Mouse (Mus musculus): ENCODE results near the gene Relb. TPM values are rescaled to one million over a fixed set of nuclear protein-coding genes. Genes with fewer than 3 reads are reported as not detected.
A peak's percentile ranks its signal among the peaks of the same experiment; 100 is the strongest.

Gene Relb
- polyA plus RNA-seq, 1 experiment from 2014 or later, result 3.5 TPM

GRCm38 (mm10) chr7:19600562-19600961 lies 28.7 kb downstream of the Relb start:
- no peaks in the 10 kb centered on the region for H3K27me3 ChIP-seq (replicated peaks; ENCODE audit: low read depth, poor library complexity, severe bottlenecking)
- H3K9me3 ChIP-seq, result no peaks in the 10 kb centered on the region
- no peak overlapping the region for H3K27ac ChIP-seq (replicated peaks)
- peaks cover 67% of the 10 kb centered on the region for H3K36me3 ChIP-seq (replicated peaks)
- H3K4me1 ChIP-seq, result peaks cover 24% of the 10 kb centered on the region
- WGBS, result 69% methylated on average over 5 of the region's 5 CpGs
- H3K4me3 ChIP-seq, result no peak overlapping the region
- no peak for DNase-seq (ENCODE audit: low spot score)

DNA sequence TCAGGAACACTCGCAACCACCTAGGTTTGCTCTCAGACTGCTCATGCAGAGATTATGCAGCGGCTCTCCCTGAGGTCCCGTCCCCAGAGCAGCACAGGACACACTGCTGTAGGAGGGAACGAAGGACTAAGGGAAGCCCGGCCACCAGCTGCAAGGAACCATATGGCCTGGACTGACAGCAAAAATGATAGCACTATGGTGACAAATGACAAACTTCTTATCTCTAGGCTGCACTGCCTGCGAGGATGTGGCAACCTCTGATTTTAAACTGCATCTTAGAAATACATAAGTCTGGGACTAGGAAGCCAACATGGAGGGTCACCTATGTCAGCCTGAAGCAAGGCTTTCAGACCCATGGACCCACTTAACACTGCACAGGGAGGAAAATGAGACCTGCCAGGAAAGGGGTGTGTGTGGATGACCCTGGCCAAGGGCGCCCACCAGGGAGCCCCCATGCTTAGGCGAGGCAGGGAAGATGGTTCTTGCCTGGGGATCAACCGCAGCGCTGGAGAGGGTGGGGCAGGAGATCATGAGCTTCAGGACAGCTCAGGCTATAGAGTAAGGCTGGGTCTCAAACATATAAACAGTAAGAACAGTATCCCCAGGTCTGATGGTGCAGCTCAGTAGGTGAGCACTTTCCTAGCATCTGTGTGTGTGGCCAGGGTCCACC lies 36.0 kb downstream of the Relb start:
- H3K4me1 ChIP-seq, result no peaks in the 10 kb centered on the region
- H3K36me3 ChIP-seq (replicated peaks), result peaks cover 95% of the 10 kb centered on the region
- WGBS, result 90% methylated on average over 10 of the region's 10 CpGs
- no peaks in the 10 kb centered on the region for H3K27me3 ChIP-seq (replicated peaks; ENCODE audit: low read depth, poor library complexity, severe bottlenecking)
- no peaks in the 10 kb centered on the region for H3K9me3 ChIP-seq
- no peak overlapping the region for H3K27ac ChIP-seq (replicated peaks)
- no peak overlapping the region for H3K4me3 ChIP-seq
- DNase-seq (ENCODE audit: low spot score), result no peak

GRCm38 (mm10) chr7:19589917-19590316 lies 39.3 kb downstream of the Relb start:
- H3K9me3 ChIP-seq, result no peaks in the 10 kb centered on the region
- no peaks in the 10 kb centered on the region for H3K27me3 ChIP-seq (replicated peaks; ENCODE audit: low read depth, poor library complexity, severe bottlenecking)
- peaks cover 100% of the 10 kb centered on the region for H3K36me3 ChIP-seq (replicated peaks)
- H3K27ac ChIP-seq (replicated peaks), result no peak overlapping the region
- WGBS, result 69% methylated on average over 3 of the region's 3 CpGs
- H3K4me3 ChIP-seq, result no peak overlapping the region
- peak; percentile 66 for DNase-seq (ENCODE audit: low spot score)
- H3K4me1 ChIP-seq, result no peaks in the 10 kb centered on the region

GRCm38 (mm10) chr7:19589207-19589606 lies 40.0 kb downstream of the Relb start:
- peaks cover 100% of the 10 kb centered on the region for H3K36me3 ChIP-seq (replicated peaks)
- DNase-seq (ENCODE audit: low spot score), result peak; percentile 65
- WGBS, result 59% methylated on average over 3 of the region's 3 CpGs
- no peaks in the 10 kb centered on the region for H3K9me3 ChIP-seq
- H3K27ac ChIP-seq (replicated peaks), result no peak overlapping the region
- no peak overlapping the region for H3K4me3 ChIP-seq
- H3K27me3 ChIP-seq (replicated peaks; ENCODE audit: low read depth, poor library complexity, severe bottlenecking), result no peaks in the 10 kb centered on the region
- no peaks in the 10 kb centered on the region for H3K4me1 ChIP-seq

- Histone ChIP-seq H3K27ac (replicated peaks) (no peak overlapping the region), H3K4me3 (no peak overlapping the region), H3K36me3 (replicated peaks) (peaks cover 100% of the 10 kb centered on the region), H3K9me3 (no peaks in the 10 kb centered on the region), H3K4me1 (no peaks in the 10 kb centered on the region), H3K27me3 (replicated peaks; ENCODE audit: low read depth, poor library complexity, severe bottlenecking) (no peaks in the 10 kb centered on the region)
- 75% methylated on average over 46 of the region's 46 CpGs for WGBS
- DNase-seq (ENCODE audit: low spot score), result no peak
Measured at GRCm38 (mm10) chr7:19586269-19586668, 43.0 kb downstream of the Relb start.

DNA sequence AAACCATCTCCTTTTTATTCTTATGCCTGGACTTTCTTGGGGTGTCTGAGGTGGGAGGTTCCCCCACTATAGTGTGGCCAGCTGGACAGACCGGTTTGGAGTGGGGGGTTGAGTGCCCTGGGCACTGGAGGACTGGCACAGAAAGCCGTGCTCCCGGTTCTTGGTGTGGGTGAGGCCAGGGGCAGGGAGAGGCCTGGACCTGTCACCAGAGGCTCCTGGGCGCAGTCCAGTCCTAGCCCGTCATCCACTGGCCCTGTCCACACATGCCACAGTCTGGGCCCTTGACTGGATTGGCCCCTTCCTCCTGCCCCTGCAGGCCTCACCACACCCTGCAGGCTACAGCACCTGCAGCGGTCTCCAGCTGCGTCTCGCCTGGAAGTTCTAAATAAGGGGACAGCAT lies 48.6 kb downstream of the Relb start:
- H3K4me3 ChIP-seq, result no peak overlapping the region
- H3K36me3 ChIP-seq (replicated peaks), result peaks cover 63% of the 10 kb centered on the region
- H3K27ac ChIP-seq (replicated peaks), result no peak overlapping the region
- DNase-seq (ENCODE audit: low spot score), result no peak
- H3K4me1 ChIP-seq, result peaks cover 25% of the 10 kb centered on the region
- peaks cover 51% of the 10 kb centered on the region for H3K27me3 ChIP-seq (replicated peaks; ENCODE audit: low read depth, poor library complexity, severe bottlenecking)
- 87% methylated on average over 8 of the region's 8 CpGs for WGBS
- no peaks in the 10 kb centered on the region for H3K9me3 ChIP-seq

DNA sequence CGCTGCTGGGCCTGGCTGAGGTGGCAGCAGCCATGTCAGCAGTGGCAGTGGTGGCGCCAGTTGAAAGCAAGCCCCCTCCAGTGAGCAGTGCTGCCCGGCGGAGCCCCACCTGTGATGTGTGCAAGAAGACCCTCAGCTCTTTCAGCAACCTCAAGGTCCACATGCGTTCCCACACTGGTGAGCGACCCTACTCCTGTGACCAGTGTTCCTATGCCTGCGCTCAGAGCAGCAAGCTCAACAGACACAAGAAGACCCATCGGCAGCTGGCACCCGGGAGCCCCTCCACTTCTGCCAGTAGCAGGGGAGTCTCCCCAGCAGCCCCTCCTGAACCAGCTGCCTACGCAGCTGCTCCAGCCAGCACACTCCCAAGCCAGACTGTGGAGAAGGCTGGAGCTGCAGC lies 49.5 kb downstream of the Relb start:
- WGBS, result 84% methylated on average over 10 of the region's 10 CpGs
- Histone ChIP-seq H3K27ac (replicated peaks) (no peak overlapping the region), H3K4me3 (no peak overlapping the region), H3K4me1 (peaks cover 25% of the 10 kb centered on the region), H3K36me3 (replicated peaks) (peaks cover 54% of the 10 kb centered on the region), H3K27me3 (replicated peaks; ENCODE audit: low read depth, poor library complexity, severe bottlenecking) (peaks cover 60% of the 10 kb centered on the region), H3K9me3 (no peaks in the 10 kb centered on the region)
- DNase-seq (ENCODE audit: low spot score), result no peak

DNA sequence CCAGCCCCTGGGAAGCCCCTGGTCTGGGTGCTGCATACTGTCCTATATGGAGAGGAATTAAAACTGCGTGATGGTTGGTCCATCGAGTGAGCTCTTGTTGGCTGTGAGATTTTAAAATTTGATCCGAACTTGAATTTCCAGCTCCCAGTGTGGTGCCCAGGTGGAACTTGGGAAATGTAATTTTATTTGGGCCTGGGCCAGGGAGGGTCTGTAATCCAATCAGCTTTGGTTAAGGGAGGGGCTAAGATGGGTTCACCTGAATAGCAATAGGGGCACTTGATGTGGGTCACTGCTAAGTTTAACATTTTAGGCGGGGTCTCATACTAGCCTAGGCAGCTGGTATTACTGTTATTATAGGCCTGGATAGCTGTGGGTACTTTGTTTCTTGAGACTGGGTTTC lies 50.8 kb downstream of the Relb start:
- no peak overlapping the region for H3K27ac ChIP-seq (replicated peaks)
- H3K4me1 ChIP-seq, result peaks cover 33% of the 10 kb centered on the region
- H3K4me3 ChIP-seq, result no peak overlapping the region
- DNase-seq (ENCODE audit: low spot score), result no peak
- no peaks in the 10 kb centered on the region for H3K9me3 ChIP-seq
- 59% methylated on average over 4 of the region's 4 CpGs for WGBS
- peaks cover 41% of the 10 kb centered on the region for H3K36me3 ChIP-seq (replicated peaks)
- H3K27me3 ChIP-seq (replicated peaks; ENCODE audit: low read depth, poor library complexity, severe bottlenecking), result peaks cover 68% of the 10 kb centered on the region

DNA sequence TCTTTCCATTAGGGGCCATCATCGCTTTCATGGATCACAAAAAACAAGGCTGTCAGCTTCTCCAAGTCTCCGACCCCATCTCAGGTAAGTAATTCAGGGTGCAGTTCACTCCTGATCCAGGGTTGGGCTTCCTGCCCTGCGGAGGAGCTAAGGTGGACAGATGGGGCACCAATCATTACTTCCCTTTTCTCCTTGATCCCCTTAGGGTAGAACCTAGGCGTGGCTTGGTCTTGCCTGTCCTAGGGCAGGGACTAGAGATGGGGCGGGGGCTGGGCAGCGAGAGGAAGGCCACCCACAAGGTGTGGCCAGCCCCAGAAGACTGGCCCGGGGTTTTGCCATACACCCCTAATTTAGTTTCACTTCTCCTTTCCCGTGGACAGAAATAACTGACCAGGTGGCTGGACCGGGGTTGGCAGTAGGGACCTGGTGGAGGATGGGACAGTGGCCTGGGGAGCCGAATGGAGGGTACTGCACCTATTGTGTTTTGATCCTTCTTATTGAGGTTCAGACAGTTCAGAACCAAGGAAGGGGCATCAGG lies 51.3 kb downstream of the Relb start:
- H3K27ac ChIP-seq (replicated peaks), result no peak overlapping the region; the same call in 1 of the 2 replicates
- no peaks in the 10 kb centered on the region for H3K9me3 ChIP-seq
- peaks cover 68% of the 10 kb centered on the region for H3K27me3 ChIP-seq (replicated peaks; ENCODE audit: low read depth, poor library complexity, severe bottlenecking)
- 18% methylated on average over 10 of the region's 10 CpGs for whole genome bisulfite sequencing
- no peak for DNase-seq (ENCODE audit: low spot score)
- peaks cover 36% of the 10 kb centered on the region for H3K36me3 ChIP-seq (replicated peaks)
- H3K4me3 ChIP-seq, result peak overlapping the region; percentile 57
- peaks cover 35% of the 10 kb centered on the region for H3K4me1 ChIP-seq

DNA sequence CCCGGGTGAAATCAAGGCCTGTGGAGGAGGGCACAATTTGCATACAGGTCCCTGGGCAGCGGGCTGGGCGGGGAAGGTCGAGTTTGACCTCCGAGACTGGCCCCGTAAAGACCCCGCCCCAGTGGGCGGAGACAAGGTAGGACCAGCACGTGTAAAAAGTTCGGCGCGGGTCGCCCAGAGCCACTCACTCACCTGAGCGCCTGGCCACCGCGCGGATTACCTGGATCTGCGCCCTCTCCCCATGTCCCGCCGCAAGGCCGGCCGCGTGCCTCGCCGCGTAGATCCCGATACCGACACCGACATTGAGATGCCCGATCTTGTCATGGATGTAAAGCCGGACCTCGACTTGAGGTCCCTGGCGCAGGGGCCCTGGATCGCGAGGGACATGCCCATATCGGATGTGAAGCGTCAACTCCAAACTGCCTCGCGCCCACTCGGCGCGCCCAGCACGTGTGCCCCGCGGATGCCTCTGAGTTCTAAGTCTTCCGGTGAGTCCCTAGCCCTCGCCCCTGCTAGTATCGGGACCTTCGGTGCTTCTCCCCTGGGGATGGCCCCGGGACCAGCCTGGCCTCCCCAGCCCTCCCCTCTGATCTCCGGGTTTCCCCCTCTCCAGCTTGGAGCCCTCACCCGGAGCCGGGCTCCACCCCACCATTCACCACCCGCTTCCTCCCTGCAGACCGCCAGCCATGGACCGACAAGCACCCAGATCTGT lies 51.9 kb downstream of the Relb start, which contains the start of the genes Zfp296 and Gemin7:
Zfp296 (plus strand) TSS at position 147 of the 712 bp plus-strand sequence.
Gemin7 (minus strand) TSS at position 455 of the 712 bp plus-strand sequence.
- Histone ChIP-seq H3K4me1 (peaks cover 40% of the 10 kb centered on the region), H3K36me3 (replicated peaks) (peaks cover 30% of the 10 kb centered on the region), H3K4me3 (peak within 1 kb of the TSS; percentile 57), H3K27me3 (replicated peaks; ENCODE audit: low read depth, poor library complexity, severe bottlenecking) (peaks cover 68% of the 10 kb centered on the region), H3K9me3 (no peaks in the 10 kb centered on the region), H3K27ac (replicated peaks) (no peak within 1 kb of the TSS; the same call in 1 of the 2 replicates)
- DNase-seq (ENCODE audit: low spot score), result peak; percentile 44
- under 1% methylated on average over 56 of the region's 56 CpGs for WGBS

- Histone ChIP-seq H3K27ac (replicated peaks) (no peak overlapping the region), H3K4me1 (peaks cover 51% of the 10 kb centered on the region), H3K36me3 (replicated peaks) (peaks cover 23% of the 10 kb centered on the region), H3K9me3 (no peaks in the 10 kb centered on the region), H3K4me3 (no peak overlapping the region), H3K27me3 (replicated peaks; ENCODE audit: low read depth, poor library complexity, severe bottlenecking) (peaks cover 66% of the 10 kb centered on the region)
- no peak for DNase-seq (ENCODE audit: low spot score)
- WGBS, result 60% methylated on average over 3 of the region's 3 CpGs
Measured at GRCm38 (mm10) chr7:19575559-19575958, 53.7 kb downstream of the Relb start.

DNA sequence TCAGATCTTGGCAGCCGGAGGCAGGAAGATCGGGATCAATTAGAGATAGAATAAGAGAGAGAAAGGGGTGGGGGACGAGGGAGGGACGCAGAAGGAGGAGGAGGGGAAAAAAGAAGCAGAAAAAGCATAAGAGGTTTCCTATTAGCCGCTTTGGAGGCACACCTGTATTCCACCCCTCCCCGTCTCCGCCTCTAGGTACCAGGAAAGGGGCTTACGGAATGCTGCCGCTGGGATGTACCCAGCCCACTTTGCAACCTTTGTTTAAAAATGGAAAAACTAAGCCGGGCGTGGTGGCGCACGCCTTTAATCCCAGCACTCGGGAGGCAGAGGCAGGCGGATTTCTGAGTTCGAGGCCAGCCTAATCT lies 55.5 kb downstream of the Relb start:
- Histone ChIP-seq H3K27ac (replicated peaks) (peak overlapping the region; percentile 86), H3K36me3 (replicated peaks) (peaks cover 29% of the 10 kb centered on the region), H3K27me3 (replicated peaks; ENCODE audit: low read depth, poor library complexity, severe bottlenecking) (peaks cover 48% of the 10 kb centered on the region), H3K9me3 (no peaks in the 10 kb centered on the region), H3K4me3 (peak overlapping the region; percentile 86), H3K4me1 (peaks cover 45% of the 10 kb centered on the region)
- 25% methylated on average over 16 of the region's 16 CpGs for WGBS
- no peak for DNase-seq (ENCODE audit: low spot score)
